Mouse (Mus musculus): Measurements from ENCODE around the gene Cd4.
A peak's percentile ranks its signal among the peaks of the same experiment; 100 is the strongest.

GRCm38 (mm10) chr6:124915160-124915941 lies 27.3 kb upstream of the Cd4 start:
- TF ChIP-seq POLR2A (IDR thresholded peaks at IDR 0.05; ENCODE audit: extremely low read depth, insufficient read depth, low read length) (0 out of 2 replicates have a peak, but pooled peaks have one; percentile 27), CTCF (IDR thresholded peaks at IDR 0.05; ENCODE audit: low read depth, low read length) (no peak)
